Mouse (Mus musculus) erythroblast, embryonic 14.5 days (primary cell): Measurements from ENCODE around the gene 5730522E02Rik. TPM values are rescaled to one million over a fixed set of nuclear protein-coding genes. Genes with fewer than 3 reads are reported as not detected.
"Not testable (repeated sequence)": the region's sequence is repeated elsewhere in the genome, so short reads cannot be mapped to it uniquely, and the experiment has no call there.

Experiments used
- H3K27me3 ChIP-seq: 2 replicates; pipeline ENCODE4 v1.6.1; 2012; ENCODE audit warnings: inconsistent platforms; ENCODE audit not compliant: control insufficient read depth
- H3K36me3 ChIP-seq: 2 replicates; pipeline ENCODE4 v1.6.1; 2012; ENCODE audit warnings: mild to moderate bottlenecking, inconsistent platforms; ENCODE audit not compliant: control insufficient read depth
- H3K4me1 ChIP-seq: 2 replicates; pipeline ENCODE4 v1.6.1; 2012; ENCODE audit warnings: inconsistent platforms; ENCODE audit not compliant: control insufficient read depth
- H3K4me3 ChIP-seq: replicated peaks from 2 replicates; pipeline ENCODE3; 2012; ENCODE audit warnings: moderate library complexity, mild to moderate bottlenecking, inconsistent platforms
- H3K9me3 ChIP-seq: 2 replicates; pipeline ENCODE4 v1.6.1; 2012; ENCODE audit warnings: low read length, inconsistent platforms, mixed read lengths; ENCODE audit not compliant: control insufficient read depth
- GATA1 ChIP-seq: IDR thresholded peaks from 2 replicates; pipeline ENCODE4 v1.6.1; 2012; ENCODE audit warnings: low read length, inconsistent platforms, mixed read lengths
- TAL1 ChIP-seq: IDR thresholded peaks from 3 replicates; pipeline ENCODE4 v1.6.1; 2012; ENCODE audit warnings: low read length, inconsistent platforms, mixed read lengths
- polyA plus RNA-seq: library from polyadenylated mRNA; stranded (reverse); fragments of >175 nt; gene quantifications from 2 replicates; pipeline ENCODE4 v1.2.3, GENCODE M21; 2012

The 5730522E02Rik gene
- not detected in 2 replicates for polyA plus RNA-seq

- Histone ChIP-seq H3K27me3 (peaks cover 14% of the 10 kb centered on the region), H3K4me3 (peak within 1 kb of the TSS; percentile 62), H3K9me3 (no peaks in the 10 kb centered on the region), H3K4me1 (peaks cover 4% of the 10 kb centered on the region), H3K36me3 (no peaks in the 10 kb centered on the region)
- TF ChIP-seq GATA1 (no peak), TAL1 (no peak)
Measured at GRCm38 (mm10) chr11:26210582-26211180, at the start of gene 5730522E02Rik. Gene 5730522E02Rik (minus strand): TSS chr11:26210763.

- Histone ChIP-seq H3K9me3 (no peaks in the 10 kb centered on the region), H3K4me1 (no peaks in the 10 kb centered on the region), H3K27me3 (no peaks in the 10 kb centered on the region), H3K36me3 (no peaks in the 10 kb centered on the region), H3K4me3 (no peak overlapping the region)
- TF ChIP-seq GATA1 = no peak
- TF ChIP-seq TAL1 = no peak
Measured at GRCm38 (mm10) chr11:26236540-26236939, 26.0 kb upstream of the 5730522E02Rik start.

- no peaks in the 10 kb centered on the region for H3K4me1 ChIP-seq
- no peak for TF ChIP-seq TAL1
- TF ChIP-seq GATA1 = no peak
- no peak overlapping the region for H3K4me3 ChIP-seq
- H3K9me3 ChIP-seq = no peaks in the 10 kb centered on the region
- H3K27me3 ChIP-seq = no peaks in the 10 kb centered on the region
- H3K36me3 ChIP-seq = no peaks in the 10 kb centered on the region
Measured at GRCm38 (mm10) chr11:26229895-26230294, 19.3 kb upstream of the 5730522E02Rik start.

GRCm38 (mm10) chr11:26213643-26214042 lies 3.1 kb upstream of the 5730522E02Rik start:
- not testable (repeated sequence) for H3K9me3 ChIP-seq, H3K4me3 ChIP-seq, H3K4me1 ChIP-seq, H3K36me3 ChIP-seq
- H3K27me3 ChIP-seq = peaks cover 14% of the 10 kb centered on the region

- H3K4me3 ChIP-seq = peak overlapping the region; percentile 62
Measured at GRCm38 (mm10) chr11:26209811-26210581, 567 bp downstream of the 5730522E02Rik start.

GRCm38 (mm10) chr11:26203466-26203865 lies 7.1 kb downstream of the 5730522E02Rik start:
- H3K9me3 ChIP-seq = no peaks in the 10 kb centered on the region
- H3K36me3 ChIP-seq = no peaks in the 10 kb centered on the region
- H3K4me3 ChIP-seq = no peak overlapping the region
- no peaks in the 10 kb centered on the region for H3K4me1 ChIP-seq
- TF ChIP-seq TAL1 (no peak), GATA1 (no peak)
- no peaks in the 10 kb centered on the region for H3K27me3 ChIP-seq

More at GRCm38 (mm10) chr11:26209811-26210581, 567 bp downstream of the 5730522E02Rik start:
- Histone ChIP-seq H3K9me3 (no peaks in the 10 kb centered on the region), H3K27me3 (peaks cover 14% of the 10 kb centered on the region), H3K36me3 (no peaks in the 10 kb centered on the region), H3K4me1 (peaks cover 4% of the 10 kb centered on the region)
- TF ChIP-seq TAL1 (no peak), GATA1 (no peak)

GRCm38 (mm10) chr11:26202842-26203241 lies 7.7 kb downstream of the 5730522E02Rik start:
- TF ChIP-seq GATA1 = no peak
- no peak for TF ChIP-seq TAL1

GRCm38 (mm10) chr11:26201778-26202097 lies 8.8 kb downstream of the 5730522E02Rik start:
- Histone ChIP-seq H3K9me3 (no peaks in the 10 kb centered on the region), H3K4me1 (no peaks in the 10 kb centered on the region), H3K4me3 (no peak overlapping the region), H3K27me3 (no peaks in the 10 kb centered on the region), H3K36me3 (no peaks in the 10 kb centered on the region)
- TF ChIP-seq GATA1 (no peak), TAL1 (no peak)

More at GRCm38 (mm10) chr11:26202842-26203241, 7.7 kb downstream of the 5730522E02Rik start:
- Histone ChIP-seq H3K4me3 (no peak overlapping the region), H3K4me1 (no peaks in the 10 kb centered on the region), H3K9me3 (no peaks in the 10 kb centered on the region), H3K27me3 (no peaks in the 10 kb centered on the region), H3K36me3 (no peaks in the 10 kb centered on the region)

GRCm38 (mm10) chr11:26200970-26201777 lies 9.4 kb downstream of the 5730522E02Rik start:
- Histone ChIP-seq H3K4me1 (no peaks in the 10 kb centered on the region), H3K4me3 (no peak overlapping the region), H3K27me3 (no peaks in the 10 kb centered on the region), H3K36me3 (no peaks in the 10 kb centered on the region), H3K9me3 (no peaks in the 10 kb centered on the region)
- TF ChIP-seq GATA1 = no peak
- TF ChIP-seq TAL1 = no peak
